Mouse (Mus musculus): ENCODE measurements around the gene Rdh5.

DNA sequence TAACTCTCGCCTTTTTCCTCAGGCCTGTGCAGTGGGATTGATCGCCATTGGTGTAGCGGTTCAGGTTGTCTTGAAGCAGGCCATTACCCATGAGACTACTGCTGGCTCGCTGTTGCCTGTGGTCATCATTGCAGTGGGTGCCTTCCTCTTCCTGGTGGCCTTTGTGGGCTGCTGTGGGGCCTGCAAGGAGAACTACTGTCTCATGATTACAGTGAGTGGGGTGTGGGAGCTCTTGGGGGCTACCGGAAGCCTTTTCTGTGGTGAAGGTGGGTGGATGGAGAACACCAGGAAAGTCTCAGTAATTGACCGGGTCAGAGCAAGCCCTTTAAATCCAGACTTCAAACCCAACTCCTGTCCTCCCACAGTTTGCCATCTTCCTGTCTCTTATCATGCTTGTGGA lies 11.3 kb downstream of the Rdh5 start:
- TF ChIP-seq POLR2A (IDR thresholded peaks at IDR 0.05; ENCODE audit: extremely low read depth, insufficient read depth, low read length) (no peak), CTCF (IDR thresholded peaks at IDR 0.05; ENCODE audit: extremely low read depth, insufficient read depth, low read length) (no peak)
